12 mouse cellular contexts compared by ENCODE assay signal in genomic region chr6:50980311-50980710, GRCm38 (mm10).
DNase-seq lines count a peak whose midpoint lies in the region; ATAC-seq lines count a peak whose summit lies in the region.
"Had no signal": no experiment of that assay in that cellular context is flagged by ENCODE, and none has a peak within 500 bp of the region (broad histone marks: within the 10 kb centered on the region; RNA-seq: fewer than 3 reads in every experiment).

No protein-coding gene starts in this region.

- intact Hi-C loops in left cerebral cortex, postnatal 10 days (cut with DNase I): no loop called here

- no peak overlapping the region for H3K4me2 ChIP-seq in limb, embryonic 12.5 days
- H3K4me2 ChIP-seq: forebrain, embryonic 12.5 days; heart, embryonic 15.5 days had no signal

- ATAC-seq in frontal cortex, adult (ENCODE audit: low TSS enrichment): peak; percentile 64
- no peak for ATAC-seq in limb, embryonic 12.5 days (ENCODE audit: insufficient number of reproducible peaks, insufficient read depth, low FRiP score, low TSS enrichment, low read depth)

- H3K27me3 ChIP-seq in limb, embryonic 12.5 days: peaks cover 4% of the 10 kb centered on the region; the same call in 1 of the 2 replicates
- H3K27me3 ChIP-seq: heart, embryonic 15.5 days had no signal

- H3K4me3 ChIP-seq in limb, embryonic 12.5 days (replicated peaks): no peak overlapping the region
- H3K4me3 ChIP-seq: forebrain, embryonic 12.5 days; heart, embryonic 15.5 days had no signal

- H3K9ac ChIP-seq in limb, embryonic 12.5 days (replicated peaks): no peak overlapping the region
- H3K9ac ChIP-seq: forebrain, embryonic 12.5 days; heart, embryonic 15.5 days had no signal

- WGBS in limb, embryonic 12.5 days: 81% methylated on average over 4 of the region's 4 CpGs

- DNase-seq in frontal cortex, postnatal 10 days (ENCODE audit: low spot score in 2 of 2): no peak
- peak; percentile 50 to 60 for DNase-seq in spleen, postnatal 36 days (ENCODE audit: low spot score in 2 of 2)
- no peak for DNase-seq in spleen, adult 12 weeks (ENCODE audit: low spot score)
- DNase-seq in embryo, embryonic 9.5 days (ENCODE audit: extremely low spot score): no peak
- DNase-seq in left cerebral cortex, postnatal 10 days (ENCODE audit: extremely low spot score in 1 of 2, low spot score in 2 of 2): no peak
- no peak for DNase-seq in urinary bladder, postnatal 25 days (ENCODE audit: low spot score)
- DNase-seq: lung, adult 2 months; retina, postnatal 1 day had no signal

- peaks cover 85% of the 10 kb centered on the region for H3K4me1 ChIP-seq in limb, embryonic 12.5 days (replicated peaks)

- H3K9me3 ChIP-seq in limb, embryonic 12.5 days: no peaks in the 10 kb centered on the region
- H3K9me3 ChIP-seq: forebrain, embryonic 12.5 days; heart, embryonic 15.5 days had no signal

- peak overlapping the region; percentile 91 for H3K27ac ChIP-seq in limb, embryonic 12.5 days
- H3K27ac ChIP-seq: forebrain, embryonic 12.5 days; heart, embryonic 15.5 days had no signal

- no peaks in the 10 kb centered on the region for H3K36me3 ChIP-seq in limb, embryonic 12.5 days
- H3K36me3 ChIP-seq: forebrain, embryonic 12.5 days; heart, embryonic 15.5 days had no signal

Comparison
In these comparisons a context has a peak if more than half of its experiments do, and no peak if none do; other contexts are left out.
1. DNase-seq: peak in spleen, postnatal 36 days (2 of 2); none in frontal cortex, postnatal 10 days (0 of 2), spleen, adult 12 weeks (single experiment), embryo, embryonic 9.5 days (single experiment), left cerebral cortex, postnatal 10 days (0 of 2) and urinary bladder, postnatal 25 days (single experiment).